21 mouse cellular contexts compared by ENCODE assay signal in genomic region chr16:78441961-78442360, GRCm38 (mm10).
"Had no signal": no experiment of that assay in that cellular context is flagged by ENCODE, and none has a peak within 500 bp of the region (broad histone marks: within the 10 kb centered on the region; RNA-seq: fewer than 3 reads in every experiment).

No protein-coding gene starts in this region.

- H3K9me3 ChIP-seq: lung, embryonic 15.5 days; midbrain, embryonic 10.5 days; midbrain, embryonic 12.5 days; midbrain, embryonic 15.5 days; neural tube, embryonic 13.5 days; neural tube, embryonic 15.5 days had no signal

- H3K4me2 ChIP-seq: lung, embryonic 15.5 days; midbrain, embryonic 12.5 days; midbrain, embryonic 15.5 days; neural tube, embryonic 13.5 days; neural tube, embryonic 15.5 days had no signal

- ATAC-seq: liver, postnatal 0 days; lung, postnatal 0 days had no signal

- H3K27me3 ChIP-seq: lung, embryonic 15.5 days; midbrain, embryonic 12.5 days; midbrain, embryonic 15.5 days; neural tube, embryonic 13.5 days; neural tube, embryonic 15.5 days had no signal

- H3K36me3 ChIP-seq: lung, embryonic 15.5 days; midbrain, embryonic 10.5 days; midbrain, embryonic 12.5 days; midbrain, embryonic 15.5 days; neural tube, embryonic 13.5 days; neural tube, embryonic 15.5 days had no signal

- H3K4me1 ChIP-seq: lung, embryonic 15.5 days; midbrain, embryonic 10.5 days; midbrain, embryonic 12.5 days; midbrain, embryonic 15.5 days; neural tube, embryonic 13.5 days; neural tube, embryonic 15.5 days had no signal

- H3K9ac ChIP-seq: liver, postnatal 0 days; lung, embryonic 15.5 days; midbrain, embryonic 12.5 days; midbrain, embryonic 15.5 days; neural tube, embryonic 13.5 days; neural tube, embryonic 15.5 days had no signal

- H3K4me3 ChIP-seq: lung, embryonic 15.5 days; midbrain, embryonic 10.5 days; midbrain, embryonic 12.5 days; midbrain, embryonic 15.5 days; myocyte; neural tube, embryonic 13.5 days; neural tube, embryonic 15.5 days had no signal

- H3K27ac ChIP-seq: lung, embryonic 15.5 days; macrophage; midbrain, embryonic 10.5 days; midbrain, embryonic 12.5 days; neural tube, embryonic 13.5 days; neural tube, embryonic 15.5 days had no signal

- DNase-seq: liver, postnatal 0 days; lung, adult 2 months; lung, postnatal 14 days; lung, postnatal 36 days; retina, postnatal 1 day; right cerebral cortex, adult 18-20 months; right cerebral cortex, postnatal 25 days; right cerebral cortex, postnatal 4 days; spleen, adult 18-20 months; thymus, adult 18-20 months; thymus, postnatal 14 days; thymus, postnatal 36 days had no signal
